Mouse (Mus musculus) erythroblast, embryonic 14.5 days (primary cell): Measurements from ENCODE around the gene Ercc8. TPM values are rescaled to one million over a fixed set of nuclear protein-coding genes. Genes with fewer than 3 reads are reported as not detected.

Experiments used
- H3K27me3 ChIP-seq: 2 replicates; pipeline ENCODE4 v1.6.1; 2012; ENCODE audit warnings: inconsistent platforms; ENCODE audit not compliant: control insufficient read depth
- H3K36me3 ChIP-seq: 2 replicates; pipeline ENCODE4 v1.6.1; 2012; ENCODE audit warnings: mild to moderate bottlenecking, inconsistent platforms; ENCODE audit not compliant: control insufficient read depth
- H3K4me1 ChIP-seq: 2 replicates; pipeline ENCODE4 v1.6.1; 2012; ENCODE audit warnings: inconsistent platforms; ENCODE audit not compliant: control insufficient read depth
- H3K4me3 ChIP-seq: replicated peaks from 2 replicates; pipeline ENCODE3; 2012; ENCODE audit warnings: moderate library complexity, mild to moderate bottlenecking, inconsistent platforms
- H3K9me3 ChIP-seq: 2 replicates; pipeline ENCODE4 v1.6.1; 2012; ENCODE audit warnings: low read length, inconsistent platforms, mixed read lengths; ENCODE audit not compliant: control insufficient read depth
- GATA1 ChIP-seq: IDR thresholded peaks from 2 replicates; pipeline ENCODE4 v1.6.1; 2012; ENCODE audit warnings: low read length, inconsistent platforms, mixed read lengths
- TAL1 ChIP-seq: IDR thresholded peaks from 3 replicates; pipeline ENCODE4 v1.6.1; 2012; ENCODE audit warnings: low read length, inconsistent platforms, mixed read lengths
- polyA plus RNA-seq: library from polyadenylated mRNA; stranded (reverse); fragments of >175 nt; gene quantifications from 2 replicates; pipeline ENCODE4 v1.2.3, GENCODE M21; 2012

The Ercc8 gene
- polyA plus RNA-seq, 1 experiment = 0.19 TPM

GRCm38 (mm10) chr13:108208090-108208489 is 49.6 kb downstream of the Ercc8 start:
- peaks cover 7% of the 10 kb centered on the region for H3K27me3 ChIP-seq
- H3K4me1 ChIP-seq = peaks cover 3% of the 10 kb centered on the region
- H3K9me3 ChIP-seq = no peaks in the 10 kb centered on the region
- TF ChIP-seq GATA1 (no peak), TAL1 (no peak)
- no peaks in the 10 kb centered on the region for H3K36me3 ChIP-seq
- no peak overlapping the region for H3K4me3 ChIP-seq

GRCm38 (mm10) chr13:108210960-108211359 is 52.4 kb downstream of the Ercc8 start:
- H3K9me3 ChIP-seq = no peaks in the 10 kb centered on the region; the same call in 1 of the 2 replicates
- TF ChIP-seq TAL1 (no peak), GATA1 (no peak)
- peaks cover 13% of the 10 kb centered on the region for H3K4me1 ChIP-seq
- peaks cover 36% of the 10 kb centered on the region for H3K27me3 ChIP-seq
- H3K36me3 ChIP-seq = no peaks in the 10 kb centered on the region
- no peak overlapping the region for H3K4me3 ChIP-seq

DNA sequence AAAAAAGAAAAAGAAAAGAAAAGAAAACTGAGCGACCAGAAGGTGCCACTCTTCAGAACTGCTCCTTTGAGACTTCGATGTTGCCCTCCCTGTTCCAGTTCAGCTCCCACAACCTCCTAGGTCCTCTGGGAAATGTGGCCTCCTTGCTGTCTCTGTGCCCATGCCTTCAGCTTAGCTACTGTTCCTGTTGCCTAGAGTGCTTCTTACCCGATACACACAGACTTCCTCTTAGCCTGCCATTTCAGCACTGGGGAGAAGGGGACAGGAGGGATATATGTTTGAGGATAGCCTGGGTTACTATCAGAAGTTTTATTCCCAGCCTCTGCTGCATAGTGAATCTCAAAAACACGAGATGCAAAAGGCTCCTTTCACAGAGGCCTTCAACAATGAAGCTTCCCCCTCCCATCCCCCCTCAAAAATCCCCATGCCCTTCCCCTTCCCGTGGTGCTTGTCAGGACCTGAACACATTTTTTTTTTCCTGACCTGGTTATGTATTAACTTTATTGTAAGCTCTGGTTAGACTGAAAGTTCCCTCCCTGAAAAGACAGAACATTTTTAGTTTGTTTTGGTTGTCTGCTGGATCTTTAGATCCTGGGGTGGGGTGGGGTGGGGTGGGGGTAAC is 54.0 kb downstream of the Ercc8 start:
- no peaks in the 10 kb centered on the region; the same call in 1 of the 2 replicates for H3K9me3 ChIP-seq
- TF ChIP-seq GATA1 = no peak
- TF ChIP-seq TAL1 = no peak
- peaks cover 13% of the 10 kb centered on the region for H3K4me1 ChIP-seq
- H3K4me3 ChIP-seq = no peak overlapping the region
- peaks cover 48% of the 10 kb centered on the region for H3K27me3 ChIP-seq
- H3K36me3 ChIP-seq = no peaks in the 10 kb centered on the region

DNA sequence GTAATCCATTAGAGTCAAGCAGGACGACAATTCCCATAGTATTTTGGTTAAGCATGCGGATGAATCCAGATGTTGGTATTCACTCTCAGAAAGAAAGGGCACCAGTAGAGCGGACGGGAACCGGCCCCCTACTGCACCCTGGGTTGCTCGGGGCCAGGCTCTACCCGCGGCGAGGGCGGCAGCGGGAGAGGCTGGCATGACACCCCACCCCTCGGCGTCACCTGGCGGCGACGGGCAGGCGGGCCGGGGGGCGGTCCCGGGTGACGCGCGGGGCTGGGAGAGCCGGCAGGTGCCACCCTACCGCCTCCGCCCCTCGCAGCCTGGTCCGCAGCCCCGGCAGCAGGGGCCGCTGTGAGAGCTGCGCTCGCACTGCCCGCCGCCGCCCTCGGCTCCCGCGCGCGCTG is 55.6 kb downstream of the Ercc8 start, which contains the start of gene Elovl7:
TSS of gene Elovl7 (plus strand) at position 324 of the 404 bp plus-strand sequence.
- peak within 1 kb of the TSS; percentile 59 for H3K4me3 ChIP-seq
- TF ChIP-seq TAL1 (no peak), GATA1 (no peak)
- H3K4me1 ChIP-seq = peaks cover 13% of the 10 kb centered on the region
- no peaks in the 10 kb centered on the region; the same call in 1 of the 2 replicates for H3K9me3 ChIP-seq
- H3K27me3 ChIP-seq = peaks cover 53% of the 10 kb centered on the region
- H3K36me3 ChIP-seq = no peaks in the 10 kb centered on the region

DNA sequence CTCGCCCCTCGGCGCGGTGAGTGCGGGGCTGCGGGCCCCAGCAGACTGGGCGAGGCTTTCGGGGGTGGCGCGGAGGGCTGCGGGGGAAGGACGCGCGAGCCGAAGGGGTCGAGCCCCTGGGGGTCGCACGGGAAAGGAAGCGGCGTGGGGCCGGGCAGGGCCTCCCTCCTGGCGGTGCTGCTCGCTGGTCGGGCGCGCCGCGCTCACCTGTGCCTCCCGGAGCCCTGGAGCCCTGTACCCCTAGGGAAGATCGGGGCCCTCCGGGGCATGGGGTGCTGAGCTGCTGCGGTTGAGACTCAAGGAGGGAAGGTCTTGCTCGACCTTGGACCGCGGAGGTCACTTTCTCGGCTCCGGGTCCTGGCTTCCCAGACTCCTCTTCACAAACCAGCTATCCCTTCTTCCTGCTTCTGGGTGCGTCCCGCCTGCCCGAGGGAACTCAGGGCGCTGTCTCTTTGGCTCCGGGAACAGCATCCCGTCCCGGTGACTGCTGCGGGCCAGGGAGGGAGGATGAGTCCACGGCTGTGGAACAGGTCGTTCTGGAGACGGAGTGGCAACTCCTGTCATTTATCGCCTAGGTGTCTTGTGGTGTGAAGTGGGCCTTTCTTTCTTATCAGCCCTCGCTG is 56.1 kb downstream of the Ercc8 start:
- TF ChIP-seq TAL1 (no peak), GATA1 (no peak)
- peaks cover 53% of the 10 kb centered on the region for H3K27me3 ChIP-seq
- H3K4me3 ChIP-seq = peak overlapping the region; percentile 59
- H3K36me3 ChIP-seq = no peaks in the 10 kb centered on the region
- peaks cover 13% of the 10 kb centered on the region for H3K4me1 ChIP-seq
- H3K9me3 ChIP-seq = no peaks in the 10 kb centered on the region; the same call in 1 of the 2 replicates

DNA sequence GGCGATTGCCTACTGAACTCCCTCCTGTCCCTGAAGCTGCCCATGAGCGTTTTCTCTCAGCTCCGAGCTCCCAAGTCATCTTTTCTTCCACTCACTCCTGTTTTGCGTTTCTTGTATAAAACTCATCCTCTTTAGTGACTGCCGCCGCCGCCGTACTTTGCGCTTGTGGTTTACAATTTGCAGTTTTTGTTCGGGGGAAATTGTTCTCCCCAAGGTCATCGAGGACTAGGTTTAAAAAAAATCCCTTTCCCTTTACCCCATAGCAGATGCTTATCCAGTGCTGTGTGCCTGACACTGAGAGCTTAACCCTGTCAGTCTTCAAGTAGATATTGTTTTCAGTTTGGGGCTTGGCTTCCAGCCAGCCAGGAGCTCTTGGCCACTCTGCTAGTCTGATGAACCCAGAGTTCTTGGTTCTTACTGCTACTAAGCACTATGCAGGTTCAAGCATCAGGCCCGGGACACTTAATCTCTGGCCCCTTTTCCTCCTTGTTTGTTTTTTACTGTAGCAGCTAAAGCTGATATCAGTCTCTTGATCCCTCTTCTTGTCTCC is 56.8 kb downstream of the Ercc8 start:
- no peak for TF ChIP-seq TAL1
- TF ChIP-seq GATA1 = no peak
- Histone ChIP-seq H3K9me3 (no peaks in the 10 kb centered on the region; the same call in 1 of the 2 replicates), H3K27me3 (peaks cover 53% of the 10 kb centered on the region), H3K36me3 (no peaks in the 10 kb centered on the region), H3K4me1 (peaks cover 13% of the 10 kb centered on the region), H3K4me3 (peak overlapping the region; percentile 59)

- no peaks in the 10 kb centered on the region for H3K36me3 ChIP-seq
- no peaks in the 10 kb centered on the region; the same call in 1 of the 2 replicates for H3K9me3 ChIP-seq
- no peak overlapping the region for H3K4me3 ChIP-seq
- peaks cover 2% of the 10 kb centered on the region for H3K4me1 ChIP-seq
- TF ChIP-seq TAL1 (no peak), GATA1 (no peak)
- peaks cover 29% of the 10 kb centered on the region for H3K27me3 ChIP-seq
These were observed 61.2 kb downstream of the Ercc8 start for GRCm38 (mm10) chr13:108219773-108220172.

- TF ChIP-seq TAL1 = no peak
- TF ChIP-seq GATA1 = no peak
- Histone ChIP-seq H3K27me3 (no peaks in the 10 kb centered on the region), H3K4me1 (no peaks in the 10 kb centered on the region), H3K9me3 (no peaks in the 10 kb centered on the region), H3K36me3 (no peaks in the 10 kb centered on the region), H3K4me3 (no peak overlapping the region)
These were observed 70.7 kb downstream of the Ercc8 start for GRCm38 (mm10) chr13:108229191-108229590.

- H3K4me1 ChIP-seq = no peaks in the 10 kb centered on the region
These were observed 71.3 kb downstream of the Ercc8 start for GRCm38 (mm10) chr13:108229634-108230330.

More at GRCm38 (mm10) chr13:108229634-108230330, 71.3 kb downstream of the Ercc8 start:
- no peaks in the 10 kb centered on the region for H3K36me3 ChIP-seq
- TF ChIP-seq TAL1 = no peak
- TF ChIP-seq GATA1 = no peak
- no peaks in the 10 kb centered on the region for H3K27me3 ChIP-seq
- no peaks in the 10 kb centered on the region for H3K9me3 ChIP-seq
- H3K4me3 ChIP-seq = no peak overlapping the region
